In the genomic region with DNA sequence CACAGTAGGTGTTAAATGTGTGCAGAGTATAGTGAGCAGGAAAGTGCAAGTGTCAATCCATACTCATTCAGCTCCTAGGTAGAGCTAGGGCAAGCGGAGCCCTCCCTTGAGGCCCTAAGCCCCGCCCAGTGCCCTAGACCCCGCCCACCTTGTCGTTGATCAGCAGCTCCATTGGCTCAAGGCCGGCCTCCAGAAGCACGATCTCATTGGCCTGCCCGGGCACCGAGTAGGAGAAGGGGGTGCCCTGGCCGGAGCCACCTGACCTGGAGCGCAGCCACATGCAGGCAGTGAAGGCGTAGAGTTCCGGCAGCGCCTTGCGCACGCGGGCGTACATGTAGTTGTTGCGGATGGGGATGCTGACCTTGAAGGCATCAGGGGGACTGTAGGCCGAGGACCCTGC, we compare ENCODE assay signal across 10 mouse cellular contexts. TPM values are rescaled to one million over a fixed set of nuclear protein-coding genes. Genes with fewer than 3 reads are reported as not detected.
DNase-seq lines count a peak whose midpoint lies in the region; ATAC-seq and TF ChIP-seq lines count a peak whose summit lies in the region.
"Had no signal": no experiment of that assay in that cellular context is flagged by ENCODE, and none has a peak within 500 bp of the region (broad histone marks: within the 10 kb centered on the region; RNA-seq: fewer than 3 reads in every experiment).

No protein-coding gene starts in this region.

- TF ChIP-seq CTCF in layer of hippocampus, adult 2 months (conservative IDR thresholded peaks at IDR 0.05) = no peak

- H3K27ac ChIP-seq in layer of hippocampus, adult 2 months = peak overlapping the region; percentile 86
- H3K27ac ChIP-seq: heart, embryonic 13.5 days; lung, embryonic 15.5 days had no signal

- DNase-seq in layer of hippocampus, adult 2 months (ENCODE audit: low spot score in 2 of 2) = no peak
- no peak for DNase-seq in layer of hippocampus, adult 9-10 months (ENCODE audit: low spot score)
- peak; percentile 96 for DNase-seq in R1 (ENCODE audit: low read depth, low spot score)
- peak; percentile 54 for DNase-seq in cerebellum, adult 8-10 months
- no peak for DNase-seq in urinary bladder, postnatal 36 days (ENCODE audit: low spot score in 2 of 2)
- DNase-seq in thymus, adult 18-20 months = no peak

- no peak overlapping the region for H3K4me3 ChIP-seq in layer of hippocampus, adult 2 months
- H3K4me3 ChIP-seq: heart, embryonic 13.5 days; lung, embryonic 15.5 days had no signal

- 0 out of 2 replicates have a peak, but pooled peaks have one; percentile 30 for ATAC-seq in megakaryocyte progenitor cell, adult 5-6 weeks (replicated peaks; ENCODE audit: poor library complexity)
- no peak for ATAC-seq in frontal cortex, adult (ENCODE audit: low TSS enrichment)

RNA-seq across cellular contexts. Expression of gene Nptxr, which starts 12.1 kb away (rescaled TPM):
- 100 to 1,000 TPM; 756 to 804 TPM for total RNA-seq in layer of hippocampus, adult 2 months (2021)
- total RNA-seq in megakaryocyte progenitor cell, adult 5-6 weeks (2015) = 0.15 and 0.20 TPM in 2 replicates
- total RNA-seq in megakaryocyte progenitor cell, adult 5-6 weeks (2017) = 0.14 and 0.17 TPM in 2 replicates

RNA-seq across cellular contexts. Expression of gene Dnal4, which starts 14.8 kb away (rescaled TPM):
- 10 to 100 TPM; 55.5 to 64.8 TPM for total RNA-seq in layer of hippocampus, adult 2 months (2021)
- 15.9 and 16.2 TPM in 2 replicates for total RNA-seq in megakaryocyte progenitor cell, adult 5-6 weeks (2015)
- 12.2 and 12.5 TPM in 2 replicates for total RNA-seq in megakaryocyte progenitor cell, adult 5-6 weeks (2017)

RNA-seq across cellular contexts. Expression of gene Npcd, which starts 41.6 kb away (rescaled TPM):
- 10 to 100 TPM; 11.9 to 22.4 TPM for total RNA-seq in layer of hippocampus, adult 2 months (2021)
- 0.51 TPM in 1 of 2 replicates, not detected in the other for total RNA-seq in megakaryocyte progenitor cell, adult 5-6 weeks (2015)
- total RNA-seq in megakaryocyte progenitor cell, adult 5-6 weeks (2017) = 0.34 TPM in 1 of 2 replicates, not detected in the other

RNA-seq across cellular contexts. Expression of gene Cbx6, which starts 42.0 kb away (rescaled TPM):
- total RNA-seq in layer of hippocampus, adult 2 months (2021) = 100 to 1,000 TPM; 336 to 347 TPM
- total RNA-seq in megakaryocyte progenitor cell, adult 5-6 weeks (2015) = 5.9 and 6.1 TPM in 2 replicates
- 7.5 and 11.5 TPM in 2 replicates for total RNA-seq in megakaryocyte progenitor cell, adult 5-6 weeks (2017)

RNA-seq across cellular contexts. Expression of gene Sun2, which starts 50.1 kb away (rescaled TPM):
- total RNA-seq in layer of hippocampus, adult 2 months (2021) = 10 to 100 TPM; 29.2 to 34.8 TPM
- total RNA-seq in megakaryocyte progenitor cell, adult 5-6 weeks (2015) = 83.4 and 84.0 TPM in 2 replicates
- 225 and 233 TPM in 2 replicates for total RNA-seq in megakaryocyte progenitor cell, adult 5-6 weeks (2017)

Comparison
In these comparisons a context has a peak if more than half of its experiments do, and no peak if none do; other contexts are left out.
1. DNase-seq: peak in R1 (single experiment) and cerebellum, adult 8-10 months (single experiment); none in layer of hippocampus, adult 2 months (0 of 2), layer of hippocampus, adult 9-10 months (single experiment), urinary bladder, postnatal 36 days (0 of 2) and thymus, adult 18-20 months (0 of 2).
2. RNA of gene Nptxr, which starts 12.1 kb away (total RNA-seq): 756 to 804 TPM in layer of hippocampus, adult 2 months; 0.14 to 0.20 TPM in megakaryocyte progenitor cell, adult 5-6 weeks; every median in the first group is over 100 times any median in the second.
3. RNA of gene Npcd, which starts 41.6 kb away (total RNA-seq): 11.9 to 22.4 TPM in layer of hippocampus, adult 2 months; 0.34 to 0.51 TPM in megakaryocyte progenitor cell, adult 5-6 weeks; every median in the first group is over 4 times any median in the second.